Mouse (Mus musculus): ENCODE data around the gene Tecta.

Gene Tecta
- long read RNA-seq, experiment 1: 0 reads
- long read RNA-seq, experiment 2, partial matches to known transcripts: 2 of 2 reads
- long read RNA-seq, experiment 2, other reads (novel, unspliced or antisense): 0 of 2 reads

DNA sequence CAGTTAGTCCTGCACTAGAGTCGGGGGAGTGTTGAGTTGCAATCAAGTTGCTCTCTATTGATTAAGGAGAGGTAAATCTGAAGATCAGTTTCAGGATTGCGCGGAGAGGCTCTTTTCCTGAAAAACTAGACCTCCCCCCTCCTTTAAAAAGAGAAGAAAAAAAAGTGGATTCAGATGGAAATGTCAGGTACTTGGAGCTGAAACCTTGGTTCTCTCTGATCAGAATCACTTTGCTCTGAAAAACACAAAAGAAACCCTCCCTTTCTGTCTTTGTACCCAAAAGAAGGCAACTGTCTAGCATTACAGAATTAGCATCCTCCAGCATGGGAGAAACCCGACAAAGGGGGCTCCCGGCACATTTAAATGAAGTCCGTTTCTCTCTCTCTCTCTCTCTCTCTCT lies at the start of gene Tecta:
Gene Tecta (minus strand): TSS at position 101 of the 400 bp plus-strand sequence.
- intact Hi-C loops (cut with DNase I): no loop called here

GRCm38 (mm10) chr9:42449043-42449442 lies 49.3 kb upstream of the Tecta start:
- intact Hi-C loops (cut with DNase I): no loop called here

DNA sequence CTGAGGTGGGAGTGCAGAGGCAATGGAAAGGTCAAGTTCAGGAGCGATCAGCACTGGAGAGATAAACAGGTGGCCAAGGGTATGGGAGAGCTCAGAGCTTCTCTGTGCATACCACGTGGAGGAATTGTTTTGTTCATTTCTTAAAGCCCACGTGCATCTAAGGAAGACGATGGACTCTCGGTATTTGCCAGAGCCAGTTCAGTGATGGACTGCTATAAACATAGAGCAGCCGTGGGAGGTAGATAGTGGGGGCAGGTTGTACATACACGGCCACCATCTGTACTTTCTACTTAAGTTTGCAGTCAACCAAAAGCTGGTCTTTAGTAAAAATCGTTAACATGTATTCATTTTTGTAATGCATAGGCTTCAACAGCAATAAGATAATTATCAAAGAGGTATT lies 42.4 kb upstream of the Tecta start:
- intact Hi-C loops (cut with DNase I): no loop called here

DNA sequence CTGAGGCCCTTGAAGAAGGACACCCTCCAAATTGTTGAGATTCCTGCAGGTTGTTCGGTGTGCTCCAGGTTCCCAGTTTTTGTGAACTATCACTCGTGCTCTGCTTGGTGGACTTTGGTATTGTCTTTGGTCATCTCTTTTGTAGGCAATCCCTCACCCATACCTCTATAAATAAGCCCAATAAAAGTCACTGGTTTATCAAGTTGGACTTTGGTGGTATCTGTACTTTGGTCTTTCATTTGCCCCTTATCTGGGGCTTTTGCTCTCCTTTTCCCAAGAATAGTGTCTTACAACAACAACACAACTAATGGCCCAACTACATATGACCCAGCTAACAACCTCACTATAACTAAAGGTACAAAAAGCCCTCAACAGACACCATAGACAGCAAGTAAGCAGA lies 41.5 kb upstream of the Tecta start:
- intact Hi-C loops (cut with DNase I): no loop called here

- intact Hi-C loops (cut with DNase I): no loop called here
Measured at GRCm38 (mm10) chr9:42439446-42439845, 39.7 kb upstream of the Tecta start.

DNA sequence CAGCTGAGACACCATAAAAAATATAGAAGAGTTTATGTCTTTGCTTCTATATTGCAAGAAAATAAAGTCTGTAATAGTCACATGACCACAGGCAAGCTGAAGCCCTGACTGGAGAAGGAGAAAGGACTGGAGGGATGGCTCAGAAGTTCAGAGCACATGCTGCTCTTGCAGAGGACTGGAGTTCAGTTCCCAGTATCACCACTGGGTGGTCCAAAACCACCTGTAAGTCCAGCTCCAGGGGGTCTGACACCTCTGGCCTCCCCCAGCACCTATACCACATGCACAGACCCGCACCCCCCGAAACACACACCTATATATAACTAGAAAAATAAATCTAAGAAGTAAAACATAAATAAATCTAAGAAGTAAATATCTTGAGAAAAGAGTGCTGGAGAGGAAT lies 32.4 kb upstream of the Tecta start:
- intact Hi-C loops (cut with DNase I): no loop called here

GRCm38 (mm10) chr9:42431606-42432005 lies 31.9 kb upstream of the Tecta start:
- intact Hi-C loops (cut with DNase I): no loop called here

- intact Hi-C loops (cut with DNase I): no loop called here
Measured at GRCm38 (mm10) chr9:42428060-42428924, 28.6 kb upstream of the Tecta start.

GRCm38 (mm10) chr9:42426661-42427358 lies 27.1 kb upstream of the Tecta start:
- intact Hi-C loops (cut with DNase I): no loop called here

DNA sequence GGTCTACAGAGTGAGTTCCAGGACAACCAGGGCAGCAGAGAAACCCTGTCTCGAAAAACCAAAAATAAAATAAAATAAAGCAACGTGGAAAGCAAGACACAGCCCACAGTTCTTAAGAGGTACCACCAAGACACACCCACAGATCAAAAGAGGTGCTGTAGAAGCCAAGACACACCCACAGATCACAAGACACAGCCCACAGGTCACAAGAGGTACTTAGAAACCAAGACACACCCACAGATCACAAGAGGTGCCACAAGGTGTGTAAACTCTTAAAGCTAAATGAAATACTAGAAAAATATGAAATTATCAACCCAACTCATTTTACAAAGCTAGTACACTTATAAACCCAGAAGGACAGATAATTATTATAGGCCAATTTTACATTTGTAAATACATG lies 23.9 kb upstream of the Tecta start:
- intact Hi-C loops (cut with DNase I): no loop called here

DNA sequence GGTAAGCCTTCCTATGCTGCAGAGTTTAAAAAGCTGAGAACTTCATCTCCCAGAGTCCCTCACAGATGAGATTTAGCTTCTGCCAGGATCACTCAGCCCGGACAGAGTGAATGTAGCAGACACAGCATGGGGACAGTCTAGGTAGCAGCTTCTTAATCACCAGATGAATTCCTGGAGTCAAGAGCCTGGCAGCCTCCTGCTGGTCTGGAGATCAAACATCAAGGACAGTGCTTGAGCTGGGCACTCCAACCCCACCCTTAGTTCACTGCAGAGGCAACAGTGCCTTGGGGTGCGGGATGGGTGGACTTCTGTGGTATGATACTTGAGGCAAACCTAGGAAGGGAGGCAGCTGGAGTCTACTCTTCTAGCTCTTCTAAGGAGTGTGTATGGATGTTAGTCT lies 20.0 kb upstream of the Tecta start:
- intact Hi-C loops (cut with DNase I): loop anchor here (5.0 kb wide), 1 partner anchor 38 kb away; no protein-coding TSS in a partner anchor

- intact Hi-C loops (cut with DNase I): loop anchor here (5.0 kb wide), 1 partner anchor 39 kb away; no protein-coding TSS in a partner anchor
Measured at GRCm38 (mm10) chr9:42418786-42419185, 19.1 kb upstream of the Tecta start.

DNA sequence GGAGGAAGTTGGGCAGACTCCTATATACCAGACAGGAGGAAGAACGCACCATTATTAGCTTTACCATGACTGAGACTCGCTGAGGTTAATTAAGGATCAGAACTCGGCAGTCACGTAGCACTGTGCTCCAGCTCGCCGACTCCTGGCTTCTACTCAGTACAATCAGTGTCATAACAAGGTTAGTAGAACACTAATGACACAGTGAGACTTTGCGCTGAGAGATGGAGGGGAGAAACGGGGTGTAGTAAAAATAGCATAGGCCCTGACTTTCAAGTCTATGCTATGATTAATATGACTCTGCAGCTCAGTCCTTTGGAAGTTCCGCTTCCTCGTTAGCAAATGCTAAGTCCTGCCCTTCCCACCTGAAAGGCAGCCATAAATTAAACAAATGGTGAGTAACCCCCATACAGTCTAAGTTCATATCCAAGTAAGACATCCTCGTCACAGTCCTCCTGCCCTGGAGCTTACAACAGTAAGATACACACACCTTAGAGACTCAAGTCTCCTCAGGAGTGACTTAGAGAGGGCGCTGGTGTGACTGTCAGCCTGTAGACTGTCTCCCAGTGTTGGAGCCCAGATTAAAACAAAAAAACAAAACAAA lies 17.7 kb upstream of the Tecta start:
- intact Hi-C loops (cut with DNase I): loop anchor here (5.0 kb wide), 1 partner anchor 40 kb away; no protein-coding TSS in a partner anchor

GRCm38 (mm10) chr9:42415184-42415583 lies 15.5 kb upstream of the Tecta start:
- intact Hi-C loops (cut with DNase I): loop anchor here (5.0 kb wide), 1 partner anchor 42 kb away; no protein-coding TSS in a partner anchor

GRCm38 (mm10) chr9:42413345-42413744 lies 13.6 kb upstream of the Tecta start:
- intact Hi-C loops (cut with DNase I): no loop called here

DNA sequence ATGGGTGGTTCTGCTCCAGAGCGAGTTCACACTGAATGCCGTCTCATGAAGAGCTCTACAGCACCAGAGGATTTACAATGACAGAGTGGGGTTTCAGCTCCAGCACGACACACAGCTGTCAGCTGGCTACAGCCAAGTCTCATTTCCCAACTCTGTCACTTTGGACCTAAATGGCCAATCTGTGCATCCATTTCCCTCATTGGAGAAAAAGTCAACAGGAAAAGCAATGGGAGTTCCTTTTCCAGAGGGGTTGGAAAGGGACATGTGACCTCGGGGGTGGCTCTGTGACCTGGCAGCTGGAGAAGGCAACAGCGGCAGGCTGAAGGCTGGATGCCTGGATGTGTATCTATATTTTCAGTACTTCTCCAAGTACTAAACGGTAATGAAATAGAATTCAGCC lies 11.6 kb upstream of the Tecta start:
- intact Hi-C loops (cut with DNase I): no loop called here

GRCm38 (mm10) chr9:42405736-42406135 lies 6.0 kb upstream of the Tecta start:
- intact Hi-C loops (cut with DNase I): no loop called here

GRCm38 (mm10) chr9:42401486-42401885 lies 1.8 kb upstream of the Tecta start:
- intact Hi-C loops (cut with DNase I): no loop called here

- intact Hi-C loops (cut with DNase I): no loop called here
Measured at GRCm38 (mm10) chr9:42396141-42396540, 3.6 kb downstream of the Tecta start.

DNA sequence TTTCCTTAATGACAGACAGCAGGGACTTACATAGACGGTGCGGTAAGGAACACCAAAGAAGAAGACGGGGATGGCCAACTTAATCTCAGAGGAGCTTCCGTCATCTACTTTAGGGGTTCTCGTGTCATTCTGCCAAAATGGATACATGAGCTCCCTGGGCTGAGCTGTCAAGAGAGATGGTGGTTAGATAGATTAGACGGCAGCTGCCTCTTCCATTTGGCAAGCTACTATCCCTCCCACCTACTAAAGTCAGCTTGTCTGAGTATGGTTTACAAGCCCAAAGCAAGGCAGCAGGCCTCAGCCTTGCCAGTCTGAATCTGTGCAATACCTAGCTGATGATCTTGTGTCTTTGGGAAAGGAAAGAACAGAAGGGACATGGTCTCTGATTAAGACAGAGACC lies 4.8 kb downstream of the Tecta start:
- intact Hi-C loops (cut with DNase I): no loop called here

GRCm38 (mm10) chr9:42394321-42394720 lies 5.4 kb downstream of the Tecta start:
- intact Hi-C loops (cut with DNase I): no loop called here

DNA sequence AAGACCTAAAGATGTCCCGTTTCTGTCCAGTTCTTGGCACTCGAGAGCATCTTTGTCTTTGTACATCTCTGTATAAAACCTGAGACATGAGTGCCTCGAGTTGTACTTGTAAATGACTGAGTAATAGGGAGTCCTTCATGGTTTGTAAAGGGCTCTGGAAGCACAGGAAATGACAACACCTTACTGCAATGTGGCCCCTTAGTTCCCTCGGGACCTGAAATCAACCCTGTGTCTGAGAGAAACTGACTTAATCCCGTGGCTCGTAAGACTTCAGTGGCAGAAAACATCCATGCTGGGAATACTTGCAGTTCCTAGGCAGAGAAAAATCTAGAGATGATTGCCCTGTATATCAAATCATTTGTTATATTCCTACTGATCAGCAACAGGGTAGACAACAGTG lies 6.8 kb downstream of the Tecta start:
- intact Hi-C loops (cut with DNase I): no loop called here
